Comparison of ENCODE assay signal across 9 mouse cellular contexts in the genomic region with DNA sequence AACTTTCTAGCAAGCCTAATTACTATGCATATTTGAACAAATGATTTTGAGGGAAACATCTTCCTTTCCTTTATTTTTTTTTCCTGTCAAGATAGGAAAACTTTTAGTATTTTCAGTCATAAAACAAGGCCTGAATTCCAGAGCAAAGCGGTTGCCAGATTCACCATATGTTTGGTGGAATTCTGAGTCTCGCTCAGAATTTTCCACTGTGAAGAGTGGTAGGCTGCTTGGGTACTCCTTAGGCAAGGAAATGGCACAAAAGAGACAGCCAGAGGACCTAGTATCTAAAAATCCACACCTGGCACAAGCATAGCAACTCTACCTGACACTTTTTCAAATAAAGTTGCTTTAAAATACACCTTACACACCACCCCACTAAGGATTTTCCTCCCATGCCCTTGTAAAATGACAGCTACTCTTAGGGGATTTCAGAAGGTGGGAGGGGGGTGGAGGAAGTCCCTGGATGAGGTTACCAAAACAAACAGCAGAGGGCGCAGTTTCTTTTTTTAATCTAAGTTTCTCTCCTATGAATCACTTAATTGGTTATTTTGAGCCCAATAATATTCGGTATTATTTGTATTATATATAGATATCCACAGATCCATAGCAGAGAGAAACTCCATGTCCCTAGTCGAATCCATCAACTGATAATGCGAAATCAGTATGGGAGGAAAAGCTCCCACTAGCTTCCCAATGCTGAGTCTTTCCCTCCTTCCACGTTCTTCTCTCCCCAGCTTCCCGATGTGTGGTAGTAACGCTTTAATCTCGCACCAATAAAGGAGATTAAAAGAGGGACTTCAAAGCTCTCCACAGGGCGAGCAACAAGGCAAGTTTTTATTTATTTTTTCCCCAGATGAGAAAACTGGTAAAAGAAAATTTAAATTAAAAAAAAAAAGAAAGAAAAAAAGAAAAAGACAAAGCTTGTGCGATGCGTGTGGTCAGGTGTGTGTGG. TPM values are rescaled to one million over a fixed set of nuclear protein-coding genes. Genes with fewer than 3 reads are reported as not detected.
A peak's percentile ranks its signal among the peaks of the same experiment; 100 is the strongest.
DNase-seq lines count a peak whose midpoint lies in the region; ATAC-seq and TF ChIP-seq lines count a peak whose summit lies in the region.
"Had no signal": no experiment of that assay in that cellular context is flagged by ENCODE, and none has a peak within 500 bp of the region (broad histone marks: within the 10 kb centered on the region; RNA-seq: fewer than 3 reads in every experiment).

No protein-coding gene starts in this region.

- peak overlapping the region; percentile 79 for H3K9ac ChIP-seq in heart, embryonic 13.5 days
- no peak overlapping the region for H3K9ac ChIP-seq in liver, embryonic 15.5 days

- DNase-seq in 416B (ENCODE audit: low read depth): peak; percentile 7
- peak; percentile 61 for DNase-seq in Muller cell, postnatal 12 days (ENCODE audit: inconsistent ontology term)
- DNase-seq in kidney, postnatal 4 days: peak; percentile 60 to 62
- no peak for DNase-seq in urinary bladder, postnatal 10 days (ENCODE audit: low spot score)

- H3K27me3 ChIP-seq in heart, embryonic 13.5 days (replicated peaks): peaks cover 34% of the 10 kb centered on the region
- peaks cover 48% of the 10 kb centered on the region for H3K27me3 ChIP-seq in liver, embryonic 15.5 days

- peak overlapping the region; percentile 100 for H3K4me2 ChIP-seq in heart, embryonic 13.5 days
- H3K4me2 ChIP-seq in liver, embryonic 15.5 days: peak overlapping the region; percentile 62

- no peak overlapping the region for H3K27ac ChIP-seq in cortical plate, adult 2 months (ENCODE audit: insufficient read depth, low read length)
- H3K27ac ChIP-seq in heart, embryonic 13.5 days (replicated peaks): no peak overlapping the region
- no peak overlapping the region for H3K27ac ChIP-seq in liver, embryonic 15.5 days (replicated peaks)
- H3K27ac ChIP-seq in olfactory bulb, adult 2 months (ENCODE audit: insufficient read depth, low read depth, low read length): peak overlapping the region; percentile 29; the same call in 1 of the 2 replicates

- H3K36me3 ChIP-seq in heart, embryonic 13.5 days: no peaks in the 10 kb centered on the region
- H3K36me3 ChIP-seq in liver, embryonic 15.5 days (replicated peaks): no peaks in the 10 kb centered on the region

- H3K4me3 ChIP-seq in cortical plate, adult 2 months (ENCODE audit: insufficient read depth, low read length): peak overlapping the region; percentile 76
- peak overlapping the region; percentile 59 for H3K4me3 ChIP-seq in heart, embryonic 13.5 days
- H3K4me3 ChIP-seq in liver, embryonic 15.5 days (replicated peaks): peak overlapping the region; percentile 43
- H3K4me3 ChIP-seq in olfactory bulb, adult 2 months (ENCODE audit: insufficient read depth, low read depth, low read length): peak overlapping the region; percentile 70
- H3K4me3 ChIP-seq: erythroblast, embryonic 14.5 days had no signal

- TF ChIP-seq CTCF in cortical plate, adult 2 months (IDR thresholded peaks at IDR 0.05; ENCODE audit: extremely low read depth, insufficient read depth, low read length): peak; percentile 30; the same call in 1 of the 2 replicates
- TF ChIP-seq CTCF in olfactory bulb, adult 2 months (IDR thresholded peaks at IDR 0.05; ENCODE audit: insufficient read depth, low read depth, low read length): no peak

- ATAC-seq in heart, embryonic 13.5 days (ENCODE audit: extremely low read depth, insufficient number of reproducible peaks, low FRiP score, low TSS enrichment): no peak
- ATAC-seq in liver, embryonic 15.5 days (ENCODE audit: insufficient read depth): no peak

- H3K4me1 ChIP-seq in cortical plate, adult 2 months (ENCODE audit: control insufficient read depth, insufficient read depth, low read length): peaks cover 1% of the 10 kb centered on the region; the same call in 1 of the 2 replicates
- H3K4me1 ChIP-seq in heart, embryonic 13.5 days: peaks cover 13% of the 10 kb centered on the region
- 0 out of 2 replicates have a peak, but pooled peaks cover 4% of the 10 kb centered on the region for H3K4me1 ChIP-seq in liver, embryonic 15.5 days (replicated peaks)
- 0 out of 2 replicates have a peak, but pooled peaks cover 2% of the 10 kb centered on the region for H3K4me1 ChIP-seq in olfactory bulb, adult 2 months (ENCODE audit: control insufficient read depth, insufficient read depth, low read length)

- H3K9me3 ChIP-seq in heart, embryonic 13.5 days: no peaks in the 10 kb centered on the region
- H3K9me3 ChIP-seq in liver, embryonic 15.5 days (replicated peaks): no peaks in the 10 kb centered on the region

- TF ChIP-seq POLR2A in cortical plate, adult 2 months (IDR thresholded peaks at IDR 0.05; ENCODE audit: extremely low read depth, insufficient read depth, low read length): no peak
- TF ChIP-seq POLR2A in olfactory bulb, adult 2 months (IDR thresholded peaks at IDR 0.05; ENCODE audit: insufficient read depth, low read depth, low read length): no peak

- WGBS in heart, embryonic 13.5 days: 2% methylated on average over 13 of the region's 13 CpGs
- 2% methylated on average over 13 of the region's 13 CpGs for WGBS in liver, embryonic 15.5 days (ENCODE audit: insufficient replicate concordance)
- 5% methylated on average over 13 of the region's 13 CpGs for WGBS in olfactory bulb, adult 2 months

RNA-seq across cellular contexts. Expression of gene Ntng1, which starts 2.2 kb away (rescaled TPM):
- 13.6 and 14.8 TPM in 2 replicates for polyA plus RNA-seq in cortical plate, adult 2 months (2012; rRNA removed)
- 0.62 and 0.82 TPM in 2 replicates for polyA plus RNA-seq in heart, embryonic 13.5 days (2015; fragmentation: Nextera tagmentation; extraction: Ambion mirVana)
- 0.07 and 0.24 TPM in 2 replicates for polyA plus RNA-seq in liver, embryonic 15.5 days (2015; fragmentation: Nextera tagmentation; extraction: Ambion mirVana)
- polyA plus RNA-seq in olfactory bulb, adult 2 months (2012; ENCODE audit: insufficient read depth, insufficient read length, low replicate concordance, missing spikeins): 57.8 TPM in 1 of 2 replicates, not detected in the other
- polyA plus RNA-seq: erythroblast, embryonic 14.5 days had no signal
